Mouse (Mus musculus) neural tube, embryonic 11.5 days (tissue): ENCODE results near the gene Ankrd16. TPM values are rescaled to one million over a fixed set of nuclear protein-coding genes. Genes with fewer than 3 reads are reported as not detected.

ENCODE experiments used
- ATAC-seq: fragments of 200-750 bp; cut with Nextera tagmentation; 2 replicates; pipeline ENCODE4 v1.8.0; 2017; ENCODE audit warnings: moderate number of reproducible peaks, mild to moderate bottlenecking, moderate TSS enrichment, moderate library complexity; ENCODE audit not compliant: insufficient read depth, low FRiP score, low TSS enrichment
- DNase-seq: peaks from one replicate; pipeline ENCODE4 v3.0.0-alpha.2; 2015; ENCODE audit warnings: low spot score
- H3K27ac ChIP-seq: fragments of 300-500 bp; sonication (generic); 2 replicates; pipeline ENCODE4 v1.5.1; 2014; ENCODE audit warnings: low read depth, mild to moderate bottlenecking, low read length
- H3K27me3 ChIP-seq: fragments of 300-500 bp; sonication (generic); 2 replicates; pipeline ENCODE4 v1.6.1; 2014; ENCODE audit warnings: mild to moderate bottlenecking, low read length, mixed read lengths; ENCODE audit not compliant: control insufficient read depth, insufficient read depth
- H3K36me3 ChIP-seq: fragments of 300-500 bp; sonication (generic); 2 replicates; pipeline ENCODE4 v1.6.1; 2014; ENCODE audit warnings: mild to moderate bottlenecking, low read length, moderate library complexity, mixed read lengths; ENCODE audit not compliant: control insufficient read depth, insufficient read depth
- H3K4me1 ChIP-seq: fragments of 300-500 bp; sonication (generic); 2 replicates; pipeline ENCODE4 v1.6.1; 2014; ENCODE audit warnings: low read length, mixed read lengths; ENCODE audit not compliant: control insufficient read depth, insufficient read depth
- H3K4me2 ChIP-seq: fragments of 300-500 bp; sonication (generic); 2 replicates; pipeline ENCODE4 v1.6.1; 2014; ENCODE audit warnings: low read depth, mild to moderate bottlenecking, moderate library complexity
- H3K4me3 ChIP-seq: fragments of 300-500 bp; sonication (generic); 2 replicates; pipeline ENCODE4 v1.5.1; 2014; ENCODE audit warnings: low read depth, low read length
- H3K9ac ChIP-seq: fragments of 300-500 bp; sonication (generic); 2 replicates; pipeline ENCODE4 v1.6.1; 2014; ENCODE audit warnings: mild to moderate bottlenecking, low read length
- H3K9me3 ChIP-seq: fragments of 300-500 bp; sonication (generic); 2 replicates; pipeline ENCODE4 v1.6.1; 2016; ENCODE audit warnings: low read length; ENCODE audit not compliant: control insufficient read depth
- WGBS: fragments of 180-500 bp; shearing (Covaris S2); extraction: QIAGEN DNeasy Blood & Tissue Kit; methylation state at CpG from one replicate; pipeline ENCODE4 v1.1.7; 2014; 5-methylcytosine and 5-hydroxymethylcytosine counted together
- polyA plus RNA-seq: library from polyadenylated mRNA; unstranded; fragments of >200 nt; fragmentation: Nextera tagmentation; extraction: Ambion mirVana; gene quantifications from 2 replicates; pipeline ENCODE4 v1.2.1, GENCODE M21; 2014

Gene Ankrd16
- 28.0 and 30.0 TPM in 2 replicates for polyA plus RNA-seq

GRCm38 (mm10) chr2:11777091-11778068, at the start of gene Ankrd16, which contains the start of gene Fbh1:
Gene Ankrd16, plus strand, starts transcription at chr2:11777876.
Gene Fbh1, minus strand, starts transcription at chr2:11777582.
- Histone ChIP-seq H3K27ac (peak within 1 kb of the TSS; percentile 88), H3K9ac (peak within 1 kb of the TSS; percentile 80), H3K36me3 (peaks cover 6% of the 10 kb centered on the region), H3K27me3 (no peaks in the 10 kb centered on the region), H3K4me3 (peak within 1 kb of the TSS; percentile 80), H3K4me1 (peaks cover 11% of the 10 kb centered on the region), H3K9me3 (no peaks in the 10 kb centered on the region), H3K4me2 (peak within 1 kb of the TSS; percentile 89)
- DNase-seq = peak; percentile 100
- under 1% methylated on average over 72 of the region's 73 CpGs for WGBS
- ATAC-seq = peak; percentile 96

- ATAC-seq (no peak), DNase-seq (no peak)
- Histone ChIP-seq H3K4me3 (no peak overlapping the region), H3K4me1 (no peaks in the 10 kb centered on the region), H3K27ac (no peak overlapping the region), H3K9ac (no peak overlapping the region), H3K27me3 (no peaks in the 10 kb centered on the region), H3K9me3 (no peaks in the 10 kb centered on the region), H3K36me3 (no peaks in the 10 kb centered on the region), H3K4me2 (no peak overlapping the region)
- 69% methylated on average over 3 of the region's 3 CpGs for WGBS
Observed at GRCm38 (mm10) chr2:11729091-11729490, 48.6 kb upstream of the Ankrd16 start.

GRCm38 (mm10) chr2:11732978-11733377, 44.7 kb upstream of the Ankrd16 start:
- Histone ChIP-seq H3K27me3 (no peaks in the 10 kb centered on the region), H3K9ac (no peak overlapping the region), H3K4me1 (no peaks in the 10 kb centered on the region), H3K4me2 (no peak overlapping the region), H3K27ac (no peak overlapping the region), H3K4me3 (no peak overlapping the region), H3K36me3 (no peaks in the 10 kb centered on the region), H3K9me3 (no peaks in the 10 kb centered on the region)
- 73% methylated on average over 5 of the region's 5 CpGs for WGBS
- DNase-seq (no peak), ATAC-seq (no peak)

GRCm38 (mm10) chr2:11735853-11736252, 41.8 kb upstream of the Ankrd16 start:
- Histone ChIP-seq H3K27me3 (no peaks in the 10 kb centered on the region), H3K27ac (no peak overlapping the region), H3K9me3 (no peaks in the 10 kb centered on the region), H3K4me2 (no peak overlapping the region), H3K4me3 (no peak overlapping the region), H3K9ac (no peak overlapping the region), H3K36me3 (0 out of 2 replicates have a peak, but pooled peaks cover 3% of the 10 kb centered on the region), H3K4me1 (no peaks in the 10 kb centered on the region)
- no peak for DNase-seq
- ATAC-seq = no peak
- 89% methylated on average over 6 of the region's 6 CpGs for WGBS

- DNase-seq (no peak), ATAC-seq (no peak)
- Histone ChIP-seq H3K4me1 (no peaks in the 10 kb centered on the region), H3K27me3 (no peaks in the 10 kb centered on the region), H3K9me3 (no peaks in the 10 kb centered on the region), H3K4me3 (no peak overlapping the region), H3K9ac (no peak overlapping the region), H3K4me2 (no peak overlapping the region), H3K27ac (no peak overlapping the region), H3K36me3 (peaks cover 15% of the 10 kb centered on the region)
- 89% methylated on average over 3 of the region's 3 CpGs for WGBS
Observed at GRCm38 (mm10) chr2:11738794-11739193, 38.9 kb upstream of the Ankrd16 start.

DNA sequence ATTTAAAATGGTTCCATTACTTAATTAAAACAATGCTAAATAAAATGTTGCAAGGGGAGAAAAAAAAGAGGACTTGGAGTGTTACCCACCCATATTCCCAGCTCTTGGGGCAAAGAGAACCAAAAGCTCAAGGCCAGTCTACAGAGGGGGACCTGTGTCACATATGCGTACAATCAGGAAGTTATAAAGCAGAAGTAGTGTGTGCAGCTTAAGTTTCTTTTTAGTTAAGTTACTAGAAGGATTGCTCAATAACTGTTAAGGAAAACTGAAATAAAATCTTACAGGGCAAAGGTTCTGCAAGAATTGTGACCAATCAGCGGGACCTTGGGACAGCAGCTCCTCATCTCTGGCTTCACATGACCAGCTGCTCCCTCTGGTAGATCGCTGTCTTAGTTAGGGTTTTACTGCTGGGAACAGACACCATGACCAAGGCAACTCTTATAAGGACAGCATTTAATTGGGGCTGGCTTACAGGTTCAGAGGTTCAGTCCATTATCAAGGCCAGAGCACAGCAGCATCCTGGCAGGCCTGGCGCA, 38.1 kb upstream of the Ankrd16 start:
- H3K27me3 ChIP-seq = no peaks in the 10 kb centered on the region
- H3K9me3 ChIP-seq = no peaks in the 10 kb centered on the region
- no peak overlapping the region for H3K27ac ChIP-seq
- H3K4me2 ChIP-seq = no peak overlapping the region
- DNase-seq (no peak), ATAC-seq (no peak)
- no peaks in the 10 kb centered on the region for H3K4me1 ChIP-seq
- peaks cover 15% of the 10 kb centered on the region for H3K36me3 ChIP-seq
- H3K4me3 ChIP-seq = no peak overlapping the region
- no peak overlapping the region for H3K9ac ChIP-seq
- 94% methylated on average over 4 of the region's 4 CpGs for WGBS

DNA sequence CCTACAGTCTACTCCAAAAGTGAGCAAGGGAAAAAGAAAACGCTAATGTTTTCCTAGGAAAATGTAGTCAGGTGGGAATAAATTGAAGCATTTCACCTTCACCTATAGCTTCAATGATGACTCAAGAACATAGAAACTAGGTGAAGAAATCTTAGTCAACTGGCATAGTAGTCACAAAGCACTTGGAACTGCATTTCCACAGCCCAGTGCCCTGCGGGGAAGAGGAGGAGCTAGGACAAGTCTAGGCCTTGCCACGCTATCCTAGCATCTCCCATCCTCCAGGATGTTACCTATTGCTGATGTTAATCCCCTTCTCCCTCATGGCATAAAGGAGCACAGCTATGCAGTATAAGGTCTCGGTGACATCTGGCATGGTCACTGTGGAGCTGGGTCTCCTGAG, 15.1 kb upstream of the Ankrd16 start:
- no peaks in the 10 kb centered on the region for H3K9me3 ChIP-seq
- no peak overlapping the region for H3K4me2 ChIP-seq
- H3K4me1 ChIP-seq = no peaks in the 10 kb centered on the region
- 94% methylated on average over 4 of the region's 4 CpGs for WGBS
- no peak overlapping the region for H3K9ac ChIP-seq
- peaks cover 24% of the 10 kb centered on the region for H3K36me3 ChIP-seq
- no peak overlapping the region for H3K27ac ChIP-seq
- H3K4me3 ChIP-seq = no peak overlapping the region
- H3K27me3 ChIP-seq = no peaks in the 10 kb centered on the region
- DNase-seq (no peak), ATAC-seq (no peak)

DNA sequence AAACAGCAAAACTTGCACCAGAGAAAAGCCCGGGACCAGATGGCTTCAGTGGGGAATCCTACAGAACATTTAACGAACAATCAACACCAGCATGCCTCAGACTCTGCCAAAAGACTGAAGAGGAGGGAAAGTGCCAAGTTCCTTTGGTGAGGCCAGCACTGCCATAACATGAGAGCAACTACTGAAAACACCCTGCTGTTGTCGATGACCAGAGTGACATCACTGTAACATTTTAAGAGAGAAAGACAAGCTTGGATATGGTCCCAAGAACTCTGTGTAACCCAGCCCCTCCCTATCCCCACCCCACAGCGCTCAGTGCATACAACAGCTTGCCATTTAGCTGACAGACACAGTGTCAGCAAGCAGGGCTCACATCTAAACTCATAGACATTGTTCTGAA, 12.0 kb upstream of the Ankrd16 start:
- DNase-seq = no peak

More for the DNA sequence above, 12.0 kb upstream of the Ankrd16 start:
- no peak for ATAC-seq
- no peak overlapping the region for H3K9ac ChIP-seq
- no peaks in the 10 kb centered on the region for H3K9me3 ChIP-seq
- H3K4me2 ChIP-seq = no peak overlapping the region
- no peaks in the 10 kb centered on the region for H3K4me1 ChIP-seq
- no peak overlapping the region for H3K4me3 ChIP-seq
- peaks cover 16% of the 10 kb centered on the region for H3K36me3 ChIP-seq
- no peak overlapping the region for H3K27ac ChIP-seq
- WGBS = 89% methylated on average over 4 of the region's 4 CpGs
- H3K27me3 ChIP-seq = no peaks in the 10 kb centered on the region
